Mouse (Mus musculus) cerebellum, adult 2 months (tissue): Measurements from ENCODE around the gene Pttg1ip.

ENCODE experiments used
- CTCF ChIP-seq: fragments of 200-500 bp; IDR thresholded peaks from 2 replicates; pipeline ENCODE4 v1.5.1; 2011; ENCODE audit warnings: low read depth, mild to moderate bottlenecking, control low read depth, low read length, moderate library complexity, borderline replicate concordance; ENCODE audit not compliant: insufficient read depth
- POLR2A ChIP-seq: fragments of 200-500 bp; IDR thresholded peaks from 2 replicates; pipeline ENCODE4 v1.6.1; 2011; ENCODE audit warnings: low read length, control low read depth, borderline replicate concordance; ENCODE audit not compliant: insufficient read depth

- TF ChIP-seq CTCF (no peak), POLR2A (no peak)
These were observed 43.1 kb downstream of the Pttg1ip start for GRCm38 (mm10) chr10:77624570-77624995.
